Mouse (Mus musculus) G1E (cell line): ENCODE measurements at regions not wholly inside any gene's neighbourhood (a gene's known extent, or its start where the extent isn't known, plus 50 kb on each side); places are given as distances from the start of the nearest gene placed in this dataset.

Experiments used
- CTCF ChIP-seq: IDR thresholded peaks from 2 replicates; pipeline ENCODE4 v1.5.1; 2012; ENCODE audit warnings: low read depth, low read length, inconsistent platforms, mixed read lengths
- GATA1 ChIP-seq: IDR thresholded peaks from 2 replicates; pipeline ENCODE4 v1.6.1; 2012; ENCODE audit warnings: borderline replicate concordance, low read length, inconsistent platforms, mixed read lengths

- TF ChIP-seq CTCF, result no peak
- TF ChIP-seq GATA1, result no peak
These were observed 97.1 kb upstream of the Lemd2 start for GRCm38 (mm10) chr17:27301376-27301775.
